Mouse (Mus musculus) lung, adult 2 months (tissue): ENCODE data around the gene Lrrc74a. TPM values are rescaled to one million over a fixed set of nuclear protein-coding genes. Genes with fewer than 3 reads are reported as not detected.

Experiments
- DNase-seq: peaks from one replicate; pipeline ENCODE4 v3.0.0; 2022
- H3K4me1 ChIP-seq: fragments of 200-500 bp; 2 replicates; pipeline ENCODE4 v1.6.1; 2011; ENCODE audit warnings: low read length; ENCODE audit not compliant: control insufficient read depth, insufficient read depth
- H3K4me3 ChIP-seq: fragments of 200-500 bp; replicated peaks from 2 replicates; pipeline ENCODE3; 2011; ENCODE audit warnings: low read depth, mild to moderate bottlenecking, control low read depth, low read length; ENCODE audit errors: extremely low read depth
- CTCF ChIP-seq: fragments of 200-500 bp; IDR thresholded peaks from 2 replicates; pipeline ENCODE4 v1.5.1; 2011; ENCODE audit warnings: mild to moderate bottlenecking, low read length, control low read depth; ENCODE audit not compliant: insufficient read depth
- POLR2A ChIP-seq: fragments of 200-500 bp; IDR thresholded peaks from 2 replicates; pipeline ENCODE4 v1.6.1; 2011; ENCODE audit warnings: low read depth, mild to moderate bottlenecking, control low read depth, low read length, borderline replicate concordance; ENCODE audit errors: extremely low read depth
- WGBS: fragments of 180-500 bp; shearing (Covaris S2); methylation state at CpG from one replicate; pipeline ENCODE4 v1.1.7; 2018; 5-methylcytosine and 5-hydroxymethylcytosine counted together
- polyA plus RNA-seq: library from polyadenylated mRNA; depleted of rRNA; stranded (reverse); fragments of >200 nt; gene quantifications from 2 replicates; pipeline ENCODE4 v1.2.3, GENCODE M21; 2012

Lrrc74a gene
- polyA plus RNA-seq, 1 experiment = not detected

- H3K4me1 ChIP-seq = no peaks in the 10 kb centered on the region
- DNase-seq = peak; percentile 59
- H3K4me3 ChIP-seq = no peak overlapping the region
- TF ChIP-seq CTCF = peak; percentile 76
- TF ChIP-seq POLR2A = no peak
- 64% methylated on average over 5 of the region's 5 CpGs for WGBS
Observed at GRCm38 (mm10) chr12:86715401-86715800, 18.8 kb upstream of the Lrrc74a start.

GRCm38 (mm10) chr12:86716962-86717361 lies 17.2 kb upstream of the Lrrc74a start:
- no peak for DNase-seq
- Histone ChIP-seq H3K4me3 (no peak overlapping the region), H3K4me1 (no peaks in the 10 kb centered on the region)
- 70% methylated on average over 11 of the region's 11 CpGs for WGBS
- TF ChIP-seq CTCF (no peak), POLR2A (no peak)

- TF ChIP-seq POLR2A (no peak), CTCF (no peak)
Observed at GRCm38 (mm10) chr12:86719961-86720639, 14.1 kb upstream of the Lrrc74a start.

GRCm38 (mm10) chr12:86721453-86721852 lies 12.7 kb upstream of the Lrrc74a start:
- no peak for DNase-seq
- 64% methylated on average over 5 of the region's 5 CpGs for WGBS

More at GRCm38 (mm10) chr12:86719961-86720639, 14.1 kb upstream of the Lrrc74a start:
- WGBS = 88% methylated on average over 18 of the region's 18 CpGs
- Histone ChIP-seq H3K4me1 (no peaks in the 10 kb centered on the region), H3K4me3 (no peak overlapping the region)
- no peak for DNase-seq

GRCm38 (mm10) chr12:86724300-86724699 lies 9.9 kb upstream of the Lrrc74a start:
- 92% methylated on average over 2 of the region's 2 CpGs for WGBS
- Histone ChIP-seq H3K4me1 (no peaks in the 10 kb centered on the region), H3K4me3 (no peak overlapping the region)
- no peak for TF ChIP-seq CTCF
- no peak for DNase-seq

More at GRCm38 (mm10) chr12:86721453-86721852, 12.7 kb upstream of the Lrrc74a start:
- TF ChIP-seq CTCF = no peak
- no peak for TF ChIP-seq POLR2A
- Histone ChIP-seq H3K4me3 (no peak overlapping the region), H3K4me1 (no peaks in the 10 kb centered on the region)

GRCm38 (mm10) chr12:86725706-86726105 lies 8.5 kb upstream of the Lrrc74a start:
- Histone ChIP-seq H3K4me1 (no peaks in the 10 kb centered on the region), H3K4me3 (peak overlapping the region; percentile 90)
- no peak for DNase-seq
- WGBS = under 1% methylated on average over 19 of the region's 19 CpGs
- no peak for TF ChIP-seq CTCF
- TF ChIP-seq POLR2A = no peak

GRCm38 (mm10) chr12:86726120-86726640 lies 8.0 kb upstream of the Lrrc74a start, which contains the start of gene Angel1:
Angel1 (minus strand) TSS chr12:86726460.
- TF ChIP-seq CTCF (0 out of 2 replicates have a peak, but pooled peaks have one; percentile 1), POLR2A (peak; percentile 45; the same call in 1 of the 2 replicates)
- peak within 1 kb of the TSS; percentile 90 for H3K4me3 ChIP-seq
- H3K4me1 ChIP-seq = no peaks in the 10 kb centered on the region
- DNase-seq = peak; percentile 96
- 1% methylated on average over 44 of the region's 44 CpGs for WGBS

GRCm38 (mm10) chr12:86761036-86761435 lies 26.9 kb downstream of the Lrrc74a start:
- 68% methylated on average over 13 of the region's 13 CpGs for WGBS
- no peak overlapping the region for H3K4me3 ChIP-seq
- TF ChIP-seq POLR2A (no peak), CTCF (no peak)
- no peak for DNase-seq
- no peaks in the 10 kb centered on the region for H3K4me1 ChIP-seq

- TF ChIP-seq CTCF (no peak), POLR2A (no peak)
- no peak for DNase-seq
- H3K4me3 ChIP-seq = no peak overlapping the region
- no peaks in the 10 kb centered on the region for H3K4me1 ChIP-seq
- WGBS = 59% methylated on average over 6 of the region's 6 CpGs
Observed at GRCm38 (mm10) chr12:86764060-86764459, 29.9 kb downstream of the Lrrc74a start.

- no peak for DNase-seq
- TF ChIP-seq POLR2A (no peak), CTCF (no peak)
- Histone ChIP-seq H3K4me1 (peaks cover 13% of the 10 kb centered on the region), H3K4me3 (no peak overlapping the region)
- 79% methylated on average over 8 of the region's 8 CpGs for WGBS
Observed at GRCm38 (mm10) chr12:86766467-86766866, 32.3 kb downstream of the Lrrc74a start.
